Mouse (Mus musculus) heart, embryonic 15.5 days (tissue): ENCODE measurements around the gene St3gal3. TPM values are rescaled to one million over a fixed set of nuclear protein-coding genes. Genes with fewer than 3 reads are reported as not detected.

Experiments
- ATAC-seq: fragments of 200-750 bp; cut with Nextera tagmentation; replicated peaks from 2 replicates; pipeline ENCODE4 v1.8.0; 2017; ENCODE audit warnings: low read depth, moderate TSS enrichment; ENCODE audit not compliant: insufficient number of reproducible peaks, insufficient read depth, low FRiP score
- H3K27ac ChIP-seq: fragments of 300-500 bp; sonication (generic); 2 replicates; pipeline ENCODE4 v1.5.1; 2015; ENCODE audit warnings: mild to moderate bottlenecking, inconsistent platforms
- H3K27me3 ChIP-seq: fragments of 300-500 bp; sonication (generic); 2 replicates; pipeline ENCODE4 v1.6.1; 2015; ENCODE audit warnings: inconsistent platforms
- H3K36me3 ChIP-seq: fragments of 300-500 bp; sonication (generic); 2 replicates; pipeline ENCODE4 v1.6.1; 2015; ENCODE audit warnings: mild to moderate bottlenecking, inconsistent platforms
- H3K4me1 ChIP-seq: fragments of 300-500 bp; sonication (generic); replicated peaks from 2 replicates; pipeline ENCODE4 v1.6.1; 2015; ENCODE audit warnings: inconsistent platforms
- H3K4me2 ChIP-seq: fragments of 300-500 bp; sonication (generic); 2 replicates; pipeline ENCODE4 v1.6.1; 2015; ENCODE audit warnings: inconsistent platforms, mild to moderate bottlenecking, moderate library complexity
- H3K4me3 ChIP-seq: fragments of 300-500 bp; sonication (generic); 2 replicates; pipeline ENCODE4 v1.5.1; 2015; ENCODE audit warnings: mild to moderate bottlenecking, inconsistent platforms
- H3K9ac ChIP-seq: fragments of 300-500 bp; sonication (generic); 2 replicates; pipeline ENCODE4 v1.6.1; 2015; ENCODE audit warnings: mild to moderate bottlenecking, inconsistent platforms
- H3K9me3 ChIP-seq: fragments of 300-500 bp; sonication (generic); replicated peaks from 2 replicates; pipeline ENCODE4 v1.6.1; 2016; ENCODE audit warnings: inconsistent platforms
- WGBS: fragments of 180-500 bp; shearing (Covaris S2); methylation state at CpG from one replicate; pipeline ENCODE4 v1.1.7; 2015; ENCODE audit warnings: mixed read lengths; 5-methylcytosine and 5-hydroxymethylcytosine counted together
- polyA plus RNA-seq: library from polyadenylated mRNA; unstranded; fragments of >200 nt; fragmentation: Nextera tagmentation; extraction: Ambion mirVana; gene quantifications from 2 replicates; pipeline ENCODE4 v1.2.1, GENCODE M21; 2015

St3gal3 gene
- polyA plus RNA-seq, 1 experiment from 2014 or later, result 7.5 TPM

- Histone ChIP-seq H3K4me3 (no peak overlapping the region), H3K27me3 (no peaks in the 10 kb centered on the region), H3K4me2 (no peak overlapping the region), H3K9me3 (no peaks in the 10 kb centered on the region), H3K36me3 (no peaks in the 10 kb centered on the region), H3K4me1 (peaks cover 7% of the 10 kb centered on the region), H3K9ac (no peak overlapping the region), H3K27ac (no peak overlapping the region)
- ATAC-seq, result no peak
- WGBS, result 82% methylated on average over 9 of the region's 9 CpGs
These were observed 64.2 kb downstream of the St3gal3 start for GRCm38 (mm10) chr4:118070255-118071234.

GRCm38 (mm10) chr4:118061809-118062463 lies 72.8 kb downstream of the St3gal3 start:
- Histone ChIP-seq H3K27ac (no peak overlapping the region), H3K9ac (no peak overlapping the region), H3K9me3 (no peaks in the 10 kb centered on the region), H3K27me3 (no peaks in the 10 kb centered on the region), H3K36me3 (no peaks in the 10 kb centered on the region), H3K4me2 (no peak overlapping the region), H3K4me1 (peaks cover 25% of the 10 kb centered on the region), H3K4me3 (no peak overlapping the region)
- WGBS, result 55% methylated on average over 9 of the region's 9 CpGs
- ATAC-seq, result no peak

GRCm38 (mm10) chr4:118060915-118061530 lies 73.7 kb downstream of the St3gal3 start:
- Histone ChIP-seq H3K27ac (no peak overlapping the region), H3K4me1 (peaks cover 29% of the 10 kb centered on the region), H3K4me2 (no peak overlapping the region), H3K4me3 (no peak overlapping the region), H3K9ac (no peak overlapping the region), H3K36me3 (no peaks in the 10 kb centered on the region), H3K9me3 (no peaks in the 10 kb centered on the region), H3K27me3 (no peaks in the 10 kb centered on the region)
- 66% methylated on average over 13 of the region's 13 CpGs for WGBS
- ATAC-seq, result no peak

- Histone ChIP-seq H3K4me3 (no peak overlapping the region), H3K36me3 (no peaks in the 10 kb centered on the region), H3K9ac (no peak overlapping the region), H3K27ac (peak overlapping the region; percentile 37), H3K9me3 (no peaks in the 10 kb centered on the region), H3K27me3 (no peaks in the 10 kb centered on the region), H3K4me2 (no peak overlapping the region), H3K4me1 (peaks cover 29% of the 10 kb centered on the region)
- no peak for ATAC-seq
- 49% methylated on average over 11 of the region's 11 CpGs for WGBS
These were observed 74.8 kb downstream of the St3gal3 start for GRCm38 (mm10) chr4:118059816-118060475.

- no peaks in the 10 kb centered on the region for H3K36me3 ChIP-seq
- no peaks in the 10 kb centered on the region for H3K9me3 ChIP-seq
- no peaks in the 10 kb centered on the region for H3K27me3 ChIP-seq
- ATAC-seq, result no peak
- no peak overlapping the region for H3K4me3 ChIP-seq
- H3K9ac ChIP-seq, result no peak overlapping the region
- H3K4me1 ChIP-seq, result peaks cover 29% of the 10 kb centered on the region
- no peak overlapping the region for H3K4me2 ChIP-seq
- WGBS, result 71% methylated on average over 12 of the region's 12 CpGs
- 0 out of 2 replicates have a peak overlapping the region, but pooled peaks have one; percentile 16 for H3K27ac ChIP-seq
These were observed 76.5 kb downstream of the St3gal3 start for GRCm38 (mm10) chr4:118058116-118058677.

- no peaks in the 10 kb centered on the region for H3K36me3 ChIP-seq
These were observed 77.6 kb downstream of the St3gal3 start for GRCm38 (mm10) chr4:118057076-118057475.

GRCm38 (mm10) chr4:118054615-118055014 lies 80.1 kb downstream of the St3gal3 start:
- peaks cover 18% of the 10 kb centered on the region for H3K4me1 ChIP-seq
- H3K27me3 ChIP-seq, result no peaks in the 10 kb centered on the region
- no peak overlapping the region for H3K9ac ChIP-seq
- WGBS, result 84% methylated on average over 8 of the region's 8 CpGs
- H3K4me2 ChIP-seq, result no peak overlapping the region
- H3K4me3 ChIP-seq, result no peak overlapping the region
- no peaks in the 10 kb centered on the region for H3K36me3 ChIP-seq
- no peak for ATAC-seq
- no peak overlapping the region for H3K27ac ChIP-seq
- no peaks in the 10 kb centered on the region for H3K9me3 ChIP-seq

More at GRCm38 (mm10) chr4:118057076-118057475, 77.6 kb downstream of the St3gal3 start:
- Histone ChIP-seq H3K9ac (no peak overlapping the region), H3K27me3 (no peaks in the 10 kb centered on the region), H3K27ac (peak overlapping the region; percentile 44; the same call in 1 of the 2 replicates), H3K4me2 (no peak overlapping the region), H3K4me3 (no peak overlapping the region), H3K9me3 (no peaks in the 10 kb centered on the region), H3K4me1 (peaks cover 26% of the 10 kb centered on the region)
- ATAC-seq, result no peak
- WGBS, result 57% methylated on average over 2 of the region's 2 CpGs

GRCm38 (mm10) chr4:118053904-118054303 lies 80.8 kb downstream of the St3gal3 start:
- 91% methylated on average over 6 of the region's 6 CpGs for WGBS
- H3K27ac ChIP-seq, result no peak overlapping the region
- H3K4me2 ChIP-seq, result no peak overlapping the region
- peaks cover 25% of the 10 kb centered on the region for H3K4me1 ChIP-seq
- no peaks in the 10 kb centered on the region for H3K9me3 ChIP-seq
- H3K36me3 ChIP-seq, result no peaks in the 10 kb centered on the region
- no peak overlapping the region for H3K9ac ChIP-seq
- H3K27me3 ChIP-seq, result no peaks in the 10 kb centered on the region
- ATAC-seq, result no peak
- H3K4me3 ChIP-seq, result no peak overlapping the region

GRCm38 (mm10) chr4:118049606-118050302 lies 85.0 kb downstream of the St3gal3 start:
- WGBS, result 26% methylated on average over 12 of the region's 12 CpGs
- peaks cover 12% of the 10 kb centered on the region for H3K4me1 ChIP-seq
- peak overlapping the region; percentile 62 for H3K27ac ChIP-seq
- H3K27me3 ChIP-seq, result no peaks in the 10 kb centered on the region
- peak; percentile 79 for ATAC-seq
- H3K4me2 ChIP-seq, result no peak overlapping the region
- no peaks in the 10 kb centered on the region for H3K36me3 ChIP-seq
- no peak overlapping the region for H3K4me3 ChIP-seq
- H3K9ac ChIP-seq, result no peak overlapping the region
- H3K9me3 ChIP-seq, result no peaks in the 10 kb centered on the region

GRCm38 (mm10) chr4:118044510-118044909 lies 90.2 kb downstream of the St3gal3 start:
- H3K4me1 ChIP-seq, result peaks cover 19% of the 10 kb centered on the region
- ATAC-seq, result no peak
- no peaks in the 10 kb centered on the region for H3K9me3 ChIP-seq
- 67% methylated on average over 9 of the region's 9 CpGs for WGBS
- no peak overlapping the region for H3K9ac ChIP-seq
- no peak overlapping the region for H3K4me2 ChIP-seq
- H3K27me3 ChIP-seq, result no peaks in the 10 kb centered on the region
- no peak overlapping the region for H3K4me3 ChIP-seq
- no peak overlapping the region for H3K27ac ChIP-seq
- no peaks in the 10 kb centered on the region for H3K36me3 ChIP-seq
